Mouse (Mus musculus): ENCODE results near the gene Kctd11. TPM values are rescaled to one million over a fixed set of nuclear protein-coding genes. Genes with fewer than 3 reads are reported as not detected.

Kctd11 gene
- polyA plus RNA-seq (2021; fragmentation: Nextera tagmentation) = 0.42 and 0.43 TPM in 2 replicates
- long read RNA-seq, experiment 1, partial matches to known transcripts = 0 of 3 reads
- long read RNA-seq, experiment 1, other reads (novel, unspliced or antisense) = 0 of 3 reads
- long read RNA-seq, experiment 2, partial matches to known transcripts = 0 of 3 reads
- long read RNA-seq, experiment 2, other reads (novel, unspliced or antisense) = 0 of 3 reads

DNA sequence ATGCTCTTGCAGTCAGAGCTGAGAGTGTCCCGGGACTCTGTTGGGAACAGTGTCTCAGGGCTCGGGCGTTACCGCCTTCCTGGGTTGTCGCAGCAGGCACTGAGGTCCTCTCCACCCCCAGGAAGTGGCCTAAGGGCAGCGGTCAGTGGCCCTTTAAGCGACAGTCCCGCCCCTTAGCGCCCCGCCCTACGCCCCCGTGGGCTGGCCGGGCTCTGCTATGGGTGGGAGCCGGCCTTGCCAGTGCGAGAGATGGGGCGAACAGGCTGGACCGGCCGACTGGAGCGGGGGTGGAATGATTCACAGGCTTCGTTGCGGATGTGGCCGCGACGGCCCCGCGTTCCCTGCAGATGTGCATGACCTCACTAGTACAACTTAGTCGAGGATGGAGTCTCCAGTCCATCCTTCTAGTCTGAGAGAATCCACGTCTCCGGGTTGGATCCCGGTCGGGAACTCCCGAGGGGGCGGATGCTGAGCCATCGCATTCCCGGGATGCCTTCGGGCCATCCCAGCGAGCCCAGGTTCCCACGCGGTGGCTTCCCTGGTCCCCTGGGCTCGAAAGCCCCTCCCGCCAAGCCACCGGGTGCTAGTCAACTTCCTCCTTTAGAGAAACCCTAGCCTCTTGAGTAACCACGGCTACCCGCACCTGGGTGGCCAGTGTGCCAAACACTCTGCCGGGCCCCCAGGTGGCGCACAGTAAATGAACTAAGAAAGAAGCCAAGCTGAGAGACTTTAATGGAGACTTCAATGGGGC lies at the start of gene Kctd11:
Kctd11 (minus strand) TSS at position 554 of the 751 bp plus-strand sequence.

DNA sequence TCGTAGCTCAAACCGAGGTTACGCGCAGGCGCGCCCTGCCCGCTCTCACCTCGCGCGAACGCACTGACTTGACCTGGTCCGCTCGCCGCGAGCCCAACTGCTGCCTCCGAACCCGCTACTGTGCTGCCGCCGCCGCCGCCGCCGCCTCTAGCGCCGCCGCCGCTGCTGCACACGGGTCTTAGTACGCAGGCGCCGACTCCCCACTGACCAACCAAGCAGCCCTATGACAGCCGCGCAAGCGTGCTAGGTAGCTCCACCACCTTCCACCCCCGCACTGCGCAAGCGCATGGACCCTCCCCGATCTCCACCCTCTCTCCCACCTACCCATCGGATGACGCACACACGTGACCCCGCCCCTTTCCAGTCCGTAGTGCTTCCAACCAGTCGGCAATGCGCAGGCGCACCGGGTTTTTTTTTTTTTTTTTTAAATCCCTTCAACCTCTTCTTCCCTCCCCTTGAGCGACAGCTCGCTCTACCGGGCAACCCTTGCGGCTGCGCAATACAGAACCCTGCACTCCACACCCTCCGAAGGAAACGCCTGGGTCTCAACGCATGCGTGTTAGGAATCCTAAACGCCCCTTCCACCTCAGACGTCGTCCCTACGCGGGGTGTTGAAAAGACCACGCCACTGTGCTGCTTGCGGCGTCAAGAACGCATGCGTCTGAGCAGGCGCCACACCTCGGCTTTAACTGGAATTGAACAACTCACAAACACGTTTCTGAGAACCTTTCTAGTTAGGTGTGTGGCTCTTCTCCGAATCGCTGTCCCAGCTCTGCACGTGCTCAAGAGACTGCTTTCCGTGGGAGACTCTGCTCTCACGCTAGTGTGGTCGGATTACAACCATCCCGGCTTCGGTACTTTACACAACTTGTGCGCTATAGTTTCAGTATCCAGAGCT lies 40.2 kb upstream of the Kctd11 start, which contains the start of gene Eif5a:
Eif5a (minus strand) TSS at position 845 of the 898 bp plus-strand sequence.

DNA sequence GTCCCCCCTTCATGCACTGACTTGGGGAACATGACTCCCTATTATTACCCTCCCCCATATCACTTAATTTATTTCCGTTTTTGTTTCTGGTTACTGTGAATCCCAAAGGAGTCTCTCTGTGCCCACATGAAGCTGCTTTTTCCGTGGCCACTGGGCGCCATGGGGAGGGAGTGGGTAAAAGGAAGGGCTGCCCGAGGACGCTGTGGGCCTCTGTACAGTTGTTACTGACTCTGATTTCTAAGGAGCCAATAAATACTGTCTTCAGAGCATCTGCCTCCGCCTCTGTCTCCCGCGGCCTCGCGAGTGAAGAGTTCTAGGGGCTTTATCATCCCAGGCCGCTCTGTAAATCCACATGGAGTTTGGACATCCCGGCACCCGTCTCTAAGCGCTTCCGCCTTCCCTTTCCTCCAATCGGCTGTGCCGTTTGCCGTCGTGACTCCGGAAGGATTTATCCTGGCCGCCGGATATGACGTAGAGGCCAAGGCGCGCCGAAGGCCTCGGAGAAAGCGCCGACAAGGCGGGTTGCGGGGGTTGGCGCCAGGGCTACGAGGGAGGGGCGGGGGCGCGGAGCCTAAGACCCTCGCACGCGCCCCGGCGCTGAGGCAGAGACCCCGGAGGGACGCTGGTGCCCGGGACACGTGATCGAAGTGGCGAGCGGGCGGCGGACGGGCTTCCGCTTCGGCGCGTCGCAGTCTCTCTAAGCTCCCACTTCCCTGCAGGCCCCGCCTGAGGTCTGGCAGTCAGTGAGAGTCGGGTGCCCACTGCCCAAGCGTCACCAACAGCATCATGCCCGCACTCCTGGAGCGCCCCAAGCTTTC lies 32.6 kb upstream of the Kctd11 start, which contains the start of gene Gps2:
Gps2 (plus strand) TSS at position 335 of the 818 bp plus-strand sequence.

DNA sequence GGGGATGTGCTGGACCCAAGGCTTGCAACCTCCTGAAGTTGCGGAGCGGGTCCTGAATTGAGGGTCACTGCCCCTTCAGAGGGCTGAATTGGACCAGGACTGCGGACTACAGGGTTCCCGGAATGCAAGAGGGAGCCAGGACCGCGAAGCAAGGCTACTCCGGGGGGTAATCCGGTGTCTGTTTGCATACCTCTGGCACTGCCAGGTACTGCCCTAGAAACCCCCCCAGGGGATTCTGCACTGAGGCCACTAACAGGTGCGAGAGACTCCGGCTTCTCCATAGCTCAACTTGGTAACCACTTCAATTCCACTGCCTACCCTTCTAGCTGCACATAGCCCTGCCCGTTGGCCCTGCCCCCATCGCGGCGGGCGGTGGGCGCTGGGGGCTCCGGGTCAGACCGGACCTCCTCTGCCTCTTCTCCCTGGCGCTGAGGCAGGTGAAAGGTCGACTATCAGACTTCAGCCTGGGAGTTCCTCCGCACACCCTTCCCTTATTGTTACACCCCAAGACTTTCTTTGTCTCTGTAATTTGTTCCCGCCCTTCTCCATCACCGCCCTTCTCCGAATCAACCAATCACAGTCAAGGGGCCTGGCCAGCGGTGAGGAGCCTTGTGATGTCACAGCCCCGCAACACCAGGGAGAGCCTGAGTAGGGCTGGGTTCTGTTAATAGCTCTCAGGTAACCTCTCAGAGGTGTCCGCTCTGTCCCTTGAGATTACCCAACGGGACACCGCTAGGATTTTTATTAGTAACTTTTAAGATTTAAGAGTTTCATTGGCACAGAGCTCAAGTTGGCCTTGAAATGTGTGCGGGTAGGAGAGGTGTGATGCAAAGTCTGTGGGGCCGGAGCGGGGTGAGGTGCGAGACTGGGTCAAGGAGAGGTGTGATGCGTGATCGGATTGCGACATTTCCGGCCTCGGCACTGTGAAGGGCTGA lies 19.5 kb upstream of the Kctd11 start, which contains the start of the genes 2810408A11Rik and Neurl4:
2810408A11Rik (minus strand) TSS at position 517 of the 935 bp plus-strand sequence.
Neurl4 (plus strand) TSS at position 602 of the 935 bp plus-strand sequence.

DNA sequence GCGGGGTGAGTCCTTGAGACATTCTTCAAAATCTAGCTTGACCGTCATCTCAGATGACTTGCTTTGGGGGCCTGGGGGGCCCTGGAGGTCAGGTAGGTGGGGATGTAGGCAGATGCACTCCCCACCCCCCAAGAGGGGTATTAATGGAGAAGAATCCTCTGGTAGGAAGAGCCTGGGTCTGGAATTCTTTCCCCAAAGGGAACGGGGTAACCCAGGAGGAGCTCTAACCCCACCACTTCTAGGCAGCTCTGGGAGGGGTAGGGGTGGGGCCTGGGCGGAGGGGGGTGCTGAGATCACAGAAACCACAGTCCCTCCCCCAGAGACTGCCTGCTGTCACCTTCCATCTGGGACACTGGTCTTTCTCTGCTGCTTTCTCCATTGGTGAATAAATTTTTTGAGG lies 14.1 kb upstream of the Kctd11 start, which contains the start of gene Acap1:
Acap1 (minus strand) TSS at position 249 of the 400 bp plus-strand sequence.

DNA sequence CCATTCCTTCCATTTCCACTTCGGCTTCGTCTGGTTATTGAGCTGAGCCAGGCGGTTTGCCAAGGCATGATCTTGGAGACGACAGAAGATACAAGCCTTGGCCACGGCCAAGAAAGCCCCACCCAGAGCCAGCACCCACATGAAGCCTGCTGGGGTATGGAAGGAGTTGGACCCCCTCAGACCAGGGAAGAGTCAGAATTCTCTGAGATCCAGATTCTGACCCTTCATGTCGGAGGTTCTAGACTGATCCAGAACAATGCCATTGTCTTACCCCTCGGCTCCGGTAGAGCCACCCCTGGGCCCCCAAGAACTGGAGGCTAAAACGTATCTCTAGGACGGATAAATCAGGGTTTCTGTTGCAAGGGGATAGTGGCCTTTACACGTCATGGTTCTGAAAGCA lies 3.3 kb downstream of the Kctd11 start, which contains the start of gene Tmem95:
Tmem95 (minus strand) TSS at position 141 of the 400 bp plus-strand sequence.

DNA sequence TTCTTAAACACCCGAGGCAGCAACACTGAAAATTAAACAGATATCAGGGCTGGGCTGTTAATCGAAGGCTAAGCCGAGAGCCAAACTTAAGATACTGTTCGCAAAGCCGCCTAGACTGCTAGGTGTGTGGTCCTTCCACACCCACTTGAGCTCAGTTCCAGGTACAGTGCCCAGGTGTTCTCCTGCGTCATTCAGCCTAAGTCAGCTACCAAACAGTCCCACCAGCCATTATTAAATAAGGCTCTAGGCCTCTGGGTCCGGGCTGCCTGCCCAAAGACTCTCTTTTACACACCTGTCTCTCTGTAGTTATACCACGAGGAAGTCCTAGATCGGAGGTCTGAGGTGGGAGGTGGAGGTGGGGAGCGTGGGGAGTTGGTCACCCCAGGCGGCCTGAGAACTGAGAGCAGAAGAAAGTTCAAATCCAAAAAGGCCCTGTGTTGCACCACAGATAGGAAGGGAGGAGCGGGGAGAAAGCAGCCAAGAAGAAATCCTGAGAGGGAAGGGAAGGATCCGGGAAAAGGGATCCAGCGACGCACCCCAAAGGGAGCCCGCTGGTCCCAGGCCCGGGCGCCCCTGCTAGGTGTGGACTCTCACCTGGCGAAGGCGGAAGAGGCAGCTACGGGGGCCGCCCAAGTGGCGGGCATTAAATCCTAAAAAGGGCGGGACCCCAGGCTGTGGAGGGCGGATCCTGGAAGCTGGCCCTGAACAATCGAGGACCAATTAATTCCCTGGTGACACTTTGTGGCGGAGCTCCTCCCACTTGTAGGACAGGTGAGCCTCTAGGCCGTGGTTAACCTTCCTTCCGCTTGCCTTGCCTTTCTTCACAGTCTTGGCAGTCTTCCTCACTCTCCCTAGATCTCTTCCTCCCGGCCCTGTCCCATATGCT lies 22.9 kb downstream of the Kctd11 start, which contains the start of gene Tnk1:
Tnk1 (minus strand) TSS at position 618 of the 886 bp plus-strand sequence.

DNA sequence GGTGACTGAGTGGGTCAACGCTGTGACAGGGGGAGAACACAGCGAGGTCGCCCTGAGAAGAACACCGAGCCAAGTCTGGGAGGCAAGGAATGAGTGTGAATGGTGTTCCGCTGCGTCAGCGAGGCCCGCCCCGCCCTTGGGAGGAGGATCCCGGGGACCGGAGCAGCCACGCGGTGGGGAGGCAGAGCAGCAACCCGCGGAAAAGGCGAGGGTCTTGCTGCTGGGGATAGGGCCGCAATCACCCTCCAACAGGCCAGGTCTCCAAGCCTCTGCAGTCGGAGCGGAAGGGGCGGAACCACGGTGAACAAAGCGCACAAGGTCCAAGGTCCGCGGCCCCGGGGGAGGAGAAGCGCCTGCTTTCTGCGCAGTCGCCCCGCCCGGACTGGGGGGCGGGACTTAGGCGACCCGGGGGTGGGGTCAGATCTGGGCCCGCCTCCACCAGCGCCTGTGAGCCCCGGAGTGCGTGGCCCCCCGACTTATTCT lies 35.0 kb downstream of the Kctd11 start, which contains the start of gene Plscr3:
Plscr3 (plus strand) TSS at position 179 of the 483 bp plus-strand sequence.

DNA sequence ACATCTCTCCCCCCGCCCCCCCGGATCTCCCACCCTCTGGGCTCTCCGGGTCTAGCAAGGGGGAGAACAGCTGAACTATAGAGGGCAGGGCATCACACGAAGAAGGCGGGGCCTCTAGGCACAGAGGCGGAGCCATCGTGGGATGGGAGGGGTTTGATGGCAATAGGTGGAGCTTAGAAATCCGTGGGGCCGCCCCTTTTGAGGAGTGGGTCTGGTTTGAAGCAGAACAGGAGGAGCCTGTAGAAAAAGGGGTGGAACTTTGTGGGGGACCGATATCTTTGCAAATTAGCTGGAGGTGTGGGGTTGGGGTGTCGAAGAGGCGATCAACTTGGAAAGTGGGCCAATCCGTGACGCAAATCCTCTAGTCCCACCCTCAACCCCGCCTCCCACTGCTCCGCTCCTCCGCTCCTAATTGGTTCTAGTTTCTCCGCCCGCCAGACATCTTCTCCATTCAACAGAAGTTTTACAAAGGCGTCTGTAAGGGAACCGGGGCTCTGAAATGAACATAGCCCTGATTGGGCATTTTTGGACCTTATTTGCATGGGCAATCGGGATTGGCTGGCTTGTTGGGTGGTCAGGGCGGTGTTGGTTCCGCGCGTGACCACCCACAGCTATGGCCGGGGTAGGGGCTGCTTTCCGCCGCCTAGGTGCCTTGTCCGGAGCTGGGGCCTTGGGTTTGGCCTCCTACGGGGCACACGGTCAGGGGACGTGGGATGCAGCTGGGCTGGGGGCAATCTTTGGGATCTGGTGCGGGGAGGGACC lies 43.1 kb downstream of the Kctd11 start, which contains the start of gene Tmem256:
Tmem256 (plus strand) TSS at position 563 of the 762 bp plus-strand sequence.

DNA sequence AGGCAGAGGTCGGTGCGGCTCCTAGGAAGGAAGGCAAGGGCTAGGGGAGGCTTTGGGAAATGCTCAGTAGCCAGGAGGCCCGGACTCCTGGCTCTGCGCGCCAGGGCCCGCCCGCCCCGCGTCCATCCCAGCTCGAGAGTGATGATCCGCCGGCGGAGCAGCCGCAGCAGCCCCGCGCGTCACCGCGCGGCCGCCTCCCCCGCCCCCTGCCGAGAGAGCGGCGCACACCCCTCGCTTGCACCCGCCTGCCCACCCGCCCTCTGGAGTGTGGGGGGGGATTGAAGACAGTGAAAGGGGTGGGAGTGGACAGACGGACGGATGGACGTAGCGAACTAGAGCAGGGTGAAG lies 43.6 kb downstream of the Kctd11 start, which contains the start of gene Nlgn2:
Nlgn2 (minus strand) TSS at position 181 of the 348 bp plus-strand sequence.

Other genes starting within 250 kb of the Kctd11 start
- gene Fxr2, start 248.4 kb downstream of the Kctd11 start, polyA plus RNA-seq (2021; fragmentation: Nextera tagmentation) = 6.9 and 10.3 TPM in 2 replicates
- gene Sox15, start 226.1 kb downstream of the Kctd11 start, polyA plus RNA-seq (2021; fragmentation: Nextera tagmentation) = 0.36 TPM in 1 of 2 replicates, not detected in the other
- gene Mpdu1, start 218.8 kb downstream of the Kctd11 start, polyA plus RNA-seq (2021; fragmentation: Nextera tagmentation) = 87.7 and 102 TPM in 2 replicates
- gene Cd68, start 215.3 kb downstream of the Kctd11 start, polyA plus RNA-seq (2021; fragmentation: Nextera tagmentation) = 18.2 and 20.8 TPM in 2 replicates
- 163 and 212 TPM in 2 replicates for gene Eif4a1, start 209.0 kb downstream of the Kctd11 start, polyA plus RNA-seq (2021; fragmentation: Nextera tagmentation)
- gene Senp3, start 199.3 kb downstream of the Kctd11 start, polyA plus RNA-seq (2021; fragmentation: Nextera tagmentation) = 16.2 and 20.9 TPM in 2 replicates
- 3.5 and 3.8 TPM in 2 replicates for gene Tnfsf13, start 195.6 kb downstream of the Kctd11 start, polyA plus RNA-seq (2021; fragmentation: Nextera tagmentation)
- 3.3 and 11.2 TPM in 2 replicates for gene Tnfsf12, start 185.6 kb downstream of the Kctd11 start, polyA plus RNA-seq (2021; fragmentation: Nextera tagmentation)
- 3.0 and 5.7 TPM in 2 replicates for gene Tnfsfm13, start 185.3 kb downstream of the Kctd11 start, polyA plus RNA-seq (2021; fragmentation: Nextera tagmentation)
- 3.9 and 7.0 TPM in 2 replicates for gene Polr2a, start 122.8 kb downstream of the Kctd11 start, polyA plus RNA-seq (2021; fragmentation: Nextera tagmentation)
- not detected in 2 replicates for gene Slc35g3, start 119.4 kb downstream of the Kctd11 start, polyA plus RNA-seq (2021; fragmentation: Nextera tagmentation)
- 6.7 and 9.8 TPM in 2 replicates for gene Zbtb4, start 115.5 kb downstream of the Kctd11 start, polyA plus RNA-seq (2021; fragmentation: Nextera tagmentation)
- 0.17 and 0.19 TPM in 2 replicates for gene Chrnb1, start 85.5 kb downstream of the Kctd11 start, polyA plus RNA-seq (2021; fragmentation: Nextera tagmentation)
- 2.3 and 2.7 TPM in 2 replicates for gene Fgf11, start 79.5 kb downstream of the Kctd11 start, polyA plus RNA-seq (2021; fragmentation: Nextera tagmentation)
- gene Tmem102, start 75.8 kb downstream of the Kctd11 start, polyA plus RNA-seq (2021; fragmentation: Nextera tagmentation) = 0.39 and 0.40 TPM in 2 replicates
- gene Gm39566, start 66.1 kb downstream of the Kctd11 start, polyA plus RNA-seq (2021; fragmentation: Nextera tagmentation) = not detected in 2 replicates
- gene Spem2, start 62.9 kb downstream of the Kctd11 start, polyA plus RNA-seq (2021; fragmentation: Nextera tagmentation) = not detected in 2 replicates
- not detected in 2 replicates for gene Spem1, start 59.2 kb downstream of the Kctd11 start, polyA plus RNA-seq (2021; fragmentation: Nextera tagmentation)
- 12.4 and 16.8 TPM in 2 replicates for gene Nlgn2, start 43.6 kb downstream of the Kctd11 start, polyA plus RNA-seq (2021; fragmentation: Nextera tagmentation)
- gene Tmem256, start 42.9 kb downstream of the Kctd11 start, polyA plus RNA-seq (2021; fragmentation: Nextera tagmentation) = 510 and 573 TPM in 2 replicates
- 4.0 and 11.7 TPM in 2 replicates for gene Plscr3, start 35.0 kb downstream of the Kctd11 start, polyA plus RNA-seq (2021; fragmentation: Nextera tagmentation)
- gene Tnk1, start 22.7 kb downstream of the Kctd11 start, polyA plus RNA-seq (2021; fragmentation: Nextera tagmentation) = 0.08 TPM in 1 of 2 replicates, not detected in the other
- gene Tmem95, start 3.4 kb downstream of the Kctd11 start, polyA plus RNA-seq (2021; fragmentation: Nextera tagmentation) = not detected in 2 replicates
- not detected in 2 replicates for gene Acap1, start 14.1 kb upstream of the Kctd11 start, polyA plus RNA-seq (2021; fragmentation: Nextera tagmentation)
- 0.20 and 0.37 TPM in 2 replicates for gene 2810408A11Rik, start 19.6 kb upstream of the Kctd11 start, polyA plus RNA-seq (2021; fragmentation: Nextera tagmentation)
- gene Neurl4, start 19.7 kb upstream of the Kctd11 start, polyA plus RNA-seq (2021; fragmentation: Nextera tagmentation) = 8.7 and 12.8 TPM in 2 replicates
- 19.7 and 23.9 TPM in 2 replicates for gene Gps2, start 32.5 kb upstream of the Kctd11 start, polyA plus RNA-seq (2021; fragmentation: Nextera tagmentation)
- gene Eif5a, start 40.6 kb upstream of the Kctd11 start, polyA plus RNA-seq (2021; fragmentation: Nextera tagmentation) = 765 and 797 TPM in 2 replicates
- 0.92 TPM in 1 of 2 replicates, not detected in the other for gene Ybx2, start 54.4 kb upstream of the Kctd11 start, polyA plus RNA-seq (2021; fragmentation: Nextera tagmentation)
- 0.61 and 0.64 TPM in 2 replicates for gene Slc2a4, start 66.8 kb upstream of the Kctd11 start, polyA plus RNA-seq (2021; fragmentation: Nextera tagmentation)
- gene Cldn7, start 83.4 kb upstream of the Kctd11 start, polyA plus RNA-seq (2021; fragmentation: Nextera tagmentation) = not detected in 2 replicates
- 16.4 and 21.9 TPM in 2 replicates for gene Ctdnep1, start 99.8 kb upstream of the Kctd11 start, polyA plus RNA-seq (2021; fragmentation: Nextera tagmentation)
- 112 and 113 TPM in 2 replicates for gene Elp5, start 101.1 kb upstream of the Kctd11 start, polyA plus RNA-seq (2021; fragmentation: Nextera tagmentation)
- 291 and 457 TPM in 2 replicates for gene Gabarap, start 109.7 kb upstream of the Kctd11 start, polyA plus RNA-seq (2021; fragmentation: Nextera tagmentation)
- gene Phf23, start 114.4 kb upstream of the Kctd11 start, polyA plus RNA-seq (2021; fragmentation: Nextera tagmentation) = 9.2 and 18.6 TPM in 2 replicates
- gene Dvl2, start 119.2 kb upstream of the Kctd11 start, polyA plus RNA-seq (2021; fragmentation: Nextera tagmentation) = 1.6 and 4.0 TPM in 2 replicates
- gene Acadvl, start 134.0 kb upstream of the Kctd11 start, polyA plus RNA-seq (2021; fragmentation: Nextera tagmentation) = 40.5 and 55.2 TPM in 2 replicates
- 50.8 and 69.9 TPM in 2 replicates for gene Dlg4, start 135.5 kb upstream of the Kctd11 start, polyA plus RNA-seq (2021; fragmentation: Nextera tagmentation)
- gene Asgr1, start 172.7 kb upstream of the Kctd11 start, polyA plus RNA-seq (2021; fragmentation: Nextera tagmentation) = 3.1 and 3.3 TPM in 2 replicates
- gene Asgr2, start 211.2 kb upstream of the Kctd11 start, polyA plus RNA-seq (2021; fragmentation: Nextera tagmentation) = not detected in 2 replicates
- gene Mgl2, start 248.9 kb upstream of the Kctd11 start, polyA plus RNA-seq (2021; fragmentation: Nextera tagmentation) = 0.83 and 1.4 TPM in 2 replicates